In genomic region chr3:32668256-32668959, GRCm38 (mm10) we compare ENCODE assay signal across 11 mouse cellular contexts. TPM values are rescaled to one million over a fixed set of nuclear protein-coding genes. Genes with fewer than 3 reads are reported as not detected.
DNase-seq lines count a peak whose midpoint lies in the region; ATAC-seq and TF ChIP-seq lines count a peak whose summit lies in the region.
"Had no signal": no experiment of that assay in that cellular context is flagged by ENCODE, and none has a peak within 500 bp of the region (broad histone marks: within the 10 kb centered on the region; RNA-seq: fewer than 3 reads in every experiment).

No protein-coding gene starts in this region.

- no peak overlapping the region; the same call in 1 of the 2 replicates for H3K4me2 ChIP-seq in intestine, embryonic 15.5 days (replicated peaks)
- no peak overlapping the region for H3K4me2 ChIP-seq in midbrain, postnatal 0 days (ENCODE audit: low read depth, low read length, poor library complexity, severe bottlenecking)

- H3K4me3 ChIP-seq in layer of hippocampus, adult 2 months: no peak overlapping the region; the same call in 1 of the 2 replicates
- no peak overlapping the region for H3K4me3 ChIP-seq in intestine, embryonic 15.5 days (replicated peaks)
- H3K4me3 ChIP-seq in midbrain, postnatal 0 days (ENCODE audit: low read depth, low read length): no peak overlapping the region
- H3K4me3 ChIP-seq: myocyte had no signal

- WGBS in intestine, embryonic 15.5 days: 69% methylated on average over 9 of the region's 9 CpGs
- 75% methylated on average over 9 of the region's 9 CpGs for WGBS in midbrain, postnatal 0 days

- no peak for ATAC-seq in intestine, embryonic 15.5 days
- no peak for ATAC-seq in midbrain, postnatal 0 days (ENCODE audit: low FRiP score)
- no peak for ATAC-seq in inflammation-experienced regulatory T-cells, adult 6 months

- H3K27ac ChIP-seq in layer of hippocampus, adult 2 months: peak overlapping the region; percentile 56
- H3K27ac ChIP-seq in intestine, embryonic 15.5 days: peak overlapping the region; percentile 20; the same call in 1 of the 2 replicates
- no peak overlapping the region for H3K27ac ChIP-seq in midbrain, postnatal 0 days (ENCODE audit: low read depth, low read length)
- H3K27ac ChIP-seq: macrophage had no signal

- H3K27me3 ChIP-seq in intestine, embryonic 15.5 days (replicated peaks): no peaks in the 10 kb centered on the region
- no peaks in the 10 kb centered on the region for H3K27me3 ChIP-seq in midbrain, postnatal 0 days (ENCODE audit: insufficient read depth, low read length)

- H3K4me1 ChIP-seq in intestine, embryonic 15.5 days (replicated peaks): no peaks in the 10 kb centered on the region
- no peaks in the 10 kb centered on the region for H3K4me1 ChIP-seq in midbrain, postnatal 0 days (ENCODE audit: insufficient read depth, low read length)

- H3K9ac ChIP-seq in intestine, embryonic 15.5 days: no peak overlapping the region
- H3K9ac ChIP-seq in midbrain, postnatal 0 days (replicated peaks; ENCODE audit: low read length, poor library complexity, severe bottlenecking): no peak overlapping the region

- H3K9me3 ChIP-seq in intestine, embryonic 15.5 days: no peaks in the 10 kb centered on the region
- no peaks in the 10 kb centered on the region for H3K9me3 ChIP-seq in midbrain, postnatal 0 days (ENCODE audit: low read length)

- DNase-seq in frontal cortex, postnatal 36 days (ENCODE audit: low spot score in 2 of 2): peak; percentile 15 to 28
- DNase-seq in frontal cortex, postnatal 10 days (ENCODE audit: low spot score in 2 of 2): no peak
- DNase-seq in layer of hippocampus, adult 2 months (ENCODE audit: low spot score in 2 of 2): no peak
- DNase-seq in layer of hippocampus, postnatal 36 days: no peak
- peak; percentile 51 for DNase-seq in brain, adult 2 months (ENCODE audit: low read depth, low spot score)
- DNase-seq in midbrain, postnatal 0 days (ENCODE audit: low spot score): no peak
- DNase-seq: retina, postnatal 1 day had no signal

- no peaks in the 10 kb centered on the region for H3K36me3 ChIP-seq in intestine, embryonic 15.5 days
- no peaks in the 10 kb centered on the region for H3K36me3 ChIP-seq in midbrain, postnatal 0 days (ENCODE audit: insufficient read depth, low read length)

- TF ChIP-seq CTCF in layer of hippocampus, adult 2 months (conservative IDR thresholded peaks at IDR 0.05): no peak
- no peak for TF ChIP-seq CTCF in midbrain, postnatal 0 days (IDR thresholded peaks at IDR 0.05)

RNA-seq across cellular contexts. Expression of gene Actl6a, which starts 37.7 kb away (rescaled TPM):
- 10 to 100 TPM; 19.2 to 20.4 TPM for total RNA-seq in layer of hippocampus, adult 2 months (2021)
- 10 to 100 TPM; 18.0 to 21.4 TPM for total RNA-seq in layer of hippocampus, postnatal 36 days (2021)
- polyA plus RNA-seq in intestine, embryonic 15.5 days (2015; fragmentation: Nextera tagmentation; extraction: Ambion mirVana): 131 and 144 TPM in 2 replicates
- total RNA-seq in midbrain, postnatal 0 days (2014; rRNA removed): 17.5 and 39.0 TPM in 2 replicates
- 38.0 and 39.3 TPM in 2 replicates for polyA plus RNA-seq in midbrain, postnatal 0 days (2015; fragmentation: Nextera tagmentation; extraction: Ambion mirVana)
- 100 to 1,000 TPM in 1 of 3 experiments, 10 to 100 TPM in 2; 93.7 to 118 (median 94.9) TPM for polyA plus RNA-seq in inflammation-experienced regulatory T-cells, adult 6 months (2017; shearing (Covaris generic))

RNA-seq across cellular contexts. Expression of gene Gnb4, which starts 52.0 kb away (rescaled TPM):
- total RNA-seq in layer of hippocampus, adult 2 months (2021): 10 to 100 TPM; 12.4 to 18.6 TPM
- total RNA-seq in layer of hippocampus, postnatal 36 days (2021): 10 to 100 TPM; 19.2 to 20.4 TPM
- 52.4 and 53.4 TPM in 2 replicates for polyA plus RNA-seq in intestine, embryonic 15.5 days (2015; fragmentation: Nextera tagmentation; extraction: Ambion mirVana)
- 118 and 150 TPM in 2 replicates for total RNA-seq in midbrain, postnatal 0 days (2014; rRNA removed)
- 121 and 127 TPM in 2 replicates for polyA plus RNA-seq in midbrain, postnatal 0 days (2015; fragmentation: Nextera tagmentation; extraction: Ambion mirVana)
- polyA plus RNA-seq in inflammation-experienced regulatory T-cells, adult 6 months (2017; shearing (Covaris generic)): 10 to 100 TPM; 19.0 to 23.9 (median 22.6) TPM

Comparison
In these comparisons a context has a peak if more than half of its experiments do, and no peak if none do; other contexts are left out.
1. DNase-seq: peak in frontal cortex, postnatal 36 days (2 of 2) and brain, adult 2 months (single experiment); none in frontal cortex, postnatal 10 days (0 of 2), layer of hippocampus, adult 2 months (0 of 2), layer of hippocampus, postnatal 36 days (0 of 2) and midbrain, postnatal 0 days (single experiment).